Mouse (Mus musculus) MEL (cell line): ENCODE data around the gene Usp54. TPM values are rescaled to one million over a fixed set of nuclear protein-coding genes. Genes with fewer than 3 reads are reported as not detected.

Experiments used
- DNase-seq: peaks from one replicate; pipeline ENCODE4 v3.0.0; 2011; ENCODE audit warnings: low read depth, low spot score
- H3K27ac ChIP-seq: 2 replicates; pipeline ENCODE4 v1.5.1; 2012; ENCODE audit warnings: low read depth, mild to moderate bottlenecking, control low read depth, low read length, moderate library complexity; ENCODE audit not compliant: control insufficient read depth
- H3K27me3 ChIP-seq, 2 experiments: fragments of 150-350 bp in 1 of 2; sonication (generic) in 1 of 2; 2 replicates each; pipeline ENCODE4 v1.6.1; 2012; ENCODE audit warnings: low read length in 2 of 2, mild to moderate bottlenecking in 2 of 2, improper control_type of control experiment in 1 of 2, moderate library complexity in 1 of 2; ENCODE audit not compliant: insufficient read depth in 2 of 2, control insufficient read depth in 1 of 2
- H3K36me3 ChIP-seq, 2 experiments: 2 replicates each; pipeline ENCODE4 v1.6.1; 2012 to 2014; ENCODE audit warnings: low read length in 2 of 2, improper control_type of control experiment in 1 of 2, inconsistent platforms in 1 of 2, mild to moderate bottlenecking in 1 of 2; ENCODE audit not compliant: insufficient read depth in 2 of 2, control insufficient read depth in 1 of 2
- H3K4me1 ChIP-seq, 2 experiments: fragments of 150-350 bp in 1 of 2; sonication (generic) in 1 of 2; 2 replicates each; pipeline ENCODE4 v1.6.1; 2012; ENCODE audit warnings: low read length in 2 of 2, improper control_type of control experiment in 1 of 2, mild to moderate bottlenecking in 1 of 2; ENCODE audit not compliant: insufficient read depth in 2 of 2, control insufficient read depth in 1 of 2
- H3K4me3 ChIP-seq, 2 experiments: fragments of 150-350 bp in 1 of 2; sonication (generic) in 1 of 2; 2 replicates each; pipeline ENCODE4 v1.5.1; 2012; ENCODE audit warnings: low read depth in 2 of 2, low read length in 2 of 2, mild to moderate bottlenecking in 2 of 2, moderate library complexity in 2 of 2, control low read depth in 1 of 2, improper control_type of control experiment in 1 of 2; ENCODE audit not compliant: control insufficient read depth in 1 of 2, insufficient read depth in 1 of 2
- H3K79me2 ChIP-seq: 2 replicates; pipeline ENCODE4 v1.6.1; 2012; ENCODE audit warnings: mild to moderate bottlenecking, low read length, moderate library complexity; ENCODE audit not compliant: control insufficient read depth, poor library complexity, insufficient read depth
- H3K9ac ChIP-seq: 2 replicates; pipeline ENCODE4 v1.6.1; 2012; ENCODE audit warnings: low read depth, mild to moderate bottlenecking, control low read depth, low read length, moderate library complexity; ENCODE audit not compliant: control insufficient read depth, poor library complexity, severe bottlenecking
- H3K9me3 ChIP-seq: fragments of 150-350 bp; sonication (generic); replicated peaks from 2 replicates; pipeline ENCODE4 v1.6.1; 2012; ENCODE audit warnings: mild to moderate bottlenecking, low read length, improper control_type of control experiment, moderate library complexity; ENCODE audit not compliant: insufficient read depth
- BHLHE40 ChIP-seq: IDR thresholded peaks from 2 replicates; pipeline ENCODE4 v1.6.1; 2012; ENCODE audit warnings: low read depth, mild to moderate bottlenecking, inconsistent platforms, low read length, improper control_type of control experiment, borderline replicate concordance
- CHD2 ChIP-seq: IDR thresholded peaks from 2 replicates; pipeline ENCODE4 v1.6.1; 2011; ENCODE audit warnings: low read length, improper control_type of control experiment
- CTCF ChIP-seq, 3 experiments: IDR thresholded peaks in 2 of 3; conservative IDR thresholded peaks in 1 of 3; 2 replicates each; pipeline ENCODE4 v1.5.1; 2011 to 2012; ENCODE audit warnings: low read length in 3 of 3, low read depth in 2 of 3, mild to moderate bottlenecking in 2 of 3, improper control_type of control experiment in 1 of 3, inconsistent platforms in 1 of 3, mixed read lengths in 1 of 3, moderate library complexity in 1 of 3; ENCODE audit not compliant: control insufficient read depth in 1 of 3, insufficient read depth in 1 of 3, poor library complexity in 1 of 3, severe bottlenecking in 1 of 3
- E2F4 ChIP-seq: IDR thresholded peaks from 2 replicates; pipeline ENCODE4 v1.6.1; 2011; ENCODE audit warnings: low read depth, low read length, improper control_type of control experiment, borderline replicate concordance
- ELF1 ChIP-seq: IDR thresholded peaks from 2 replicates; pipeline ENCODE4 v1.6.1; 2014; ENCODE audit warnings: low read depth, mild to moderate bottlenecking, inconsistent platforms, low read length, improper control_type of control experiment, moderate library complexity
- EP300 ChIP-seq, 2 experiments: IDR thresholded peaks; 2 replicates each; pipeline ENCODE4 v1.6.1; 2011; ENCODE audit warnings: improper control_type of control experiment in 2 of 2, low read length in 2 of 2, low read depth in 1 of 2, mild to moderate bottlenecking in 1 of 2
- ETS1 ChIP-seq: IDR thresholded peaks from 2 replicates; pipeline ENCODE4 v1.6.1; 2012; ENCODE audit warnings: low read depth, mild to moderate bottlenecking, inconsistent platforms, low read length, improper control_type of control experiment, moderate library complexity
- GABPA ChIP-seq: IDR thresholded peaks from 2 replicates; pipeline ENCODE4 v1.6.1; 2012; ENCODE audit warnings: low read depth, mild to moderate bottlenecking, inconsistent platforms, low read length, improper control_type of control experiment, moderate library complexity
- HCFC1 ChIP-seq: IDR thresholded peaks from 2 replicates; pipeline ENCODE4 v1.6.1; 2012; ENCODE audit warnings: low read depth, mild to moderate bottlenecking, inconsistent platforms, low read length, improper control_type of control experiment, moderate library complexity
- JUND ChIP-seq: IDR thresholded peaks from 2 replicates; pipeline ENCODE4 v1.6.1; 2011; ENCODE audit warnings: low read depth, mild to moderate bottlenecking, improper control_type of control experiment, low read length
- KAT2A ChIP-seq: conservative IDR thresholded peaks from 2 replicates; pipeline ENCODE4 v1.6.1; 2012; ENCODE audit warnings: low read depth, low read length, improper control_type of control experiment, inconsistent platforms
- MAFK ChIP-seq: IDR thresholded peaks from 2 replicates; pipeline ENCODE4 v1.6.1; 2011; ENCODE audit warnings: low read depth, mild to moderate bottlenecking, low read length, improper control_type of control experiment, borderline replicate concordance
- MAX ChIP-seq: IDR thresholded peaks from 2 replicates; pipeline ENCODE4 v1.6.1; 2011; ENCODE audit warnings: low read length, improper control_type of control experiment
- MAZ ChIP-seq: IDR thresholded peaks from 2 replicates; pipeline ENCODE4 v1.6.1; 2012; ENCODE audit warnings: low read depth, mild to moderate bottlenecking, inconsistent platforms, low read length, improper control_type of control experiment
- MEF2A ChIP-seq: IDR thresholded peaks from 2 replicates; pipeline ENCODE4 v1.6.1; 2014; ENCODE audit warnings: low read depth, mild to moderate bottlenecking, inconsistent platforms, low read length, improper control_type of control experiment; ENCODE audit not compliant: poor library complexity, insufficient replicate concordance, severe bottlenecking; ENCODE audit errors: extremely low read depth
- MYB ChIP-seq: IDR thresholded peaks from 2 replicates; pipeline ENCODE4 v1.6.1; 2011; ENCODE audit warnings: mild to moderate bottlenecking, low read depth, low read length, improper control_type of control experiment
- MYC ChIP-seq: IDR thresholded peaks from 2 replicates; pipeline ENCODE4 v1.6.1; 2011; ENCODE audit warnings: low read depth, mild to moderate bottlenecking, low read length, improper control_type of control experiment, moderate library complexity
- NELFE ChIP-seq: IDR thresholded peaks from 2 replicates; pipeline ENCODE4 v1.6.1; 2011; ENCODE audit warnings: low read depth, low read length, improper control_type of control experiment
- NRF1 ChIP-seq: IDR thresholded peaks from 2 replicates; pipeline ENCODE4 v1.6.1; 2014; ENCODE audit warnings: low read depth, mild to moderate bottlenecking, inconsistent platforms, low read length, improper control_type of control experiment, moderate library complexity; ENCODE audit not compliant: poor library complexity, insufficient read depth, severe bottlenecking
- POLR2A ChIP-seq, 2 experiments: IDR thresholded peaks; 2 replicates each; pipeline ENCODE4 v1.6.1; 2011 to 2012; ENCODE audit warnings: low read length in 2 of 2, mild to moderate bottlenecking in 2 of 2, control low read depth in 1 of 2, improper control_type of control experiment in 1 of 2, low read depth in 1 of 2, moderate library complexity in 1 of 2; ENCODE audit not compliant: control insufficient read depth in 1 of 2, insufficient read depth in 1 of 2, poor library complexity in 1 of 2
- POLR2AphosphoS2 ChIP-seq: IDR thresholded peaks from 2 replicates; pipeline ENCODE4 v1.6.1; 2011; ENCODE audit warnings: low read length, improper control_type of control experiment
- POLR2AphosphoS5 ChIP-seq: IDR thresholded peaks from 2 replicates; pipeline ENCODE4 v1.6.1; 2012; ENCODE audit warnings: low read depth, borderline replicate concordance, mild to moderate bottlenecking, inconsistent platforms, low read length, moderate library complexity, mixed read lengths
- RAD21 ChIP-seq: IDR thresholded peaks from 2 replicates; pipeline ENCODE4 v1.6.1; 2011; ENCODE audit warnings: mild to moderate bottlenecking, low read depth, low read length, improper control_type of control experiment
- RCOR1 ChIP-seq: IDR thresholded peaks from 2 replicates; pipeline ENCODE4 v1.6.1; 2012; ENCODE audit warnings: low read depth, mild to moderate bottlenecking, inconsistent platforms, low read length, improper control_type of control experiment
- SMC3 ChIP-seq: IDR thresholded peaks from 2 replicates; pipeline ENCODE4 v1.6.1; 2011; ENCODE audit warnings: low read depth, low read length, improper control_type of control experiment
- TAL1 ChIP-seq: IDR thresholded peaks from 2 replicates; pipeline ENCODE4 v1.6.1; 2012; ENCODE audit warnings: mild to moderate bottlenecking, inconsistent platforms, low read length, moderate library complexity, mixed read lengths
- TBP ChIP-seq: IDR thresholded peaks from 2 replicates; pipeline ENCODE4 v1.8.0; 2011; ENCODE audit warnings: low read depth, low read length, improper control_type of control experiment
- TCF12 ChIP-seq: IDR thresholded peaks from 2 replicates; pipeline ENCODE4 v1.6.1; 2014; ENCODE audit warnings: low read depth, mild to moderate bottlenecking, inconsistent platforms, low read length, improper control_type of control experiment, moderate library complexity
- UBTF ChIP-seq: IDR thresholded peaks from 2 replicates; pipeline ENCODE4 v1.6.1; 2012; ENCODE audit warnings: low read depth, mild to moderate bottlenecking, inconsistent platforms, low read length, improper control_type of control experiment, moderate library complexity, borderline replicate concordance; ENCODE audit not compliant: insufficient read depth
- USF2 ChIP-seq, 2 experiments: IDR thresholded peaks; 2 replicates each; pipeline ENCODE4 v1.6.1; 2011 to 2012; ENCODE audit warnings: improper control_type of control experiment in 2 of 2, low read length in 2 of 2, borderline replicate concordance in 1 of 2, inconsistent platforms in 1 of 2, low read depth in 1 of 2, mild to moderate bottlenecking in 1 of 2; ENCODE audit not compliant: insufficient read depth in 1 of 2
- ZC3H11A ChIP-seq: IDR thresholded peaks from 2 replicates; pipeline ENCODE4 v1.6.1; 2012; ENCODE audit warnings: low read depth, mild to moderate bottlenecking, inconsistent platforms, low read length, improper control_type of control experiment
- ZKSCAN1 ChIP-seq: IDR thresholded peaks from 2 replicates; pipeline ENCODE4 v1.6.1; 2012; ENCODE audit warnings: low read depth, mild to moderate bottlenecking, inconsistent platforms, low read length, improper control_type of control experiment, moderate library complexity
- ZMIZ1 ChIP-seq: IDR thresholded peaks from 2 replicates; pipeline ENCODE4 v1.6.1; 2012; ENCODE audit warnings: low read depth, mild to moderate bottlenecking, inconsistent platforms, low read length, improper control_type of control experiment, moderate library complexity
- ZNF384 ChIP-seq: IDR thresholded peaks from 2 replicates; pipeline ENCODE4 v1.6.1; 2012; ENCODE audit warnings: low read depth, mild to moderate bottlenecking, inconsistent platforms, low read length, improper control_type of control experiment
- polyA plus RNA-seq, 2 experiments: library from polyadenylated mRNA; stranded (reverse) in 1 of 2; unstranded in 1 of 2; fragments of >175 nt in 1 of 2; fragments of >200 nt in 1 of 2; gene quantifications; 2 replicates each; pipeline versions ENCODE4 v1.2.1 to v1.2.4; 2012; ENCODE audit warnings: low replicate concordance in 2 of 2, low read depth in 1 of 2; ENCODE audit not compliant: insufficient read length in 2 of 2, insufficient read depth in 1 of 2, missing spikeins in 1 of 2
- total RNA-seq: library from RNA; depleted of rRNA; stranded (reverse); fragments of 300-350 nt; gene quantifications from 2 replicates; pipeline ENCODE4 v1.2.3, GENCODE M21; 2012

The Usp54 gene
- total and polyA plus RNA-seq, 3 experiments: 1.5 to 2.6 TPM; not detected in 1

DNA sequence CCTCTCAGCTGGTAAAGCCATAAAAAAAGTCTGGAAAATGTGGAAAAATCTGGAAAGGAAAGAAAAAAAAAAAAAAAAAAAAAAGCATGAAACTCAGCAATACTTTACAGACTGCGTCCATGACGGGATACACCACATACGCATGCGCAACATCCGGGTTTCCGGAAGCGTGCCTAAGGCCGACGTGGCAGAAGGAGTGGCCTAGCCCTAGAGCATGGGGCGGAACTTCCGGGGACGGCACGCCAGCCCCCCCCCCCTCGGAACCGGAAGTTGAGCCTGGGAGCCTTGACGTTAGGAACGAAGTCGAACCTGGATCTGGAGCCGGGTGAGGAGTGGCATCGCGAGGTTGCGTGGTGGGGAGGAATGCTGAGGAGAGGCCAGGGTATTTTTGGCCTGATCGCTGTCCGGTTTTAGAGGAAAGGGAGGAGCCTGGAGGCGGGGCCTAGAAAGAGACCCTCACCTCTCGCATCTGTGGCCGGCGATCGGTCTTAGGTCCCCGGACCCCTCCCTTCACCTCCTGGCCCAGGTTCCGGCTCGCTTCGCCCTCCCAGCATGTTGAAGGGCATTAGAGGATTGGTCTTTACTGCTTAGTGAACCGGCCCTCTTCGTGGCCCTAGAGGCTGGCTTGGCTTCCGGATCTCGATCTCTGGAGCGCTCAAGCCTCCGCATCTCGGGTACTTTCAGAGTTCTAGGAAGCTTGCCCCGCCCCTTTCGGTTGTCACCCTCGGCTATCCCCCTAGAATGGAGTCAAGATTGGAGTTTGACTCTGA lies 33.4 kb upstream of the Usp54 start, which contains the start of gene Sec24c:
Gene Sec24c (plus strand): TSS at position 245 of the 770 bp plus-strand sequence.
- peak within 1 kb of the TSS; percentile 91 for H3K9ac ChIP-seq
- DNase-seq: peak; percentile 99
- peak within 1 kb of the TSS; percentile 89 to 93 for H3K4me3 ChIP-seq
- peaks cover 17% of the 10 kb centered on the region for H3K79me2 ChIP-seq
- H3K9me3 ChIP-seq: no peaks in the 10 kb centered on the region
- peaks cover 8 to 11% of the 10 kb centered on the region in 2 experiments for H3K4me1 ChIP-seq
- peak within 1 kb of the TSS; percentile 82 for H3K27ac ChIP-seq
- H3K36me3 ChIP-seq: peaks cover 16 to 19% of the 10 kb centered on the region in 2 experiments
- no peaks in the 10 kb centered on the region for H3K27me3 ChIP-seq
- TF ChIP-seq GABPA (no peak), E2F4 (0 out of 2 replicates have a peak, but pooled peaks have one; percentile 38), JUND (no peak), TBP (peak; percentile 87), MYC (peak; percentile 94; the same call in 1 of the 2 replicates), TAL1 (no peak), ZNF384 (peak; percentile 96), EP300 (IDR thresholded peaks at IDR 0.05; ENCODE audit: low read depth in 1 of 2, low read length in 2 of 2) (0 out of 4 replicates have a peak, but pooled peaks of 1 of the 2 experiments have one; percentile 5), POLR2A (IDR thresholded peaks at IDR 0.05; ENCODE audit: control insufficient read depth in 1 of 2, insufficient read depth in 1 of 2, low read depth in 1 of 2, low read length in 2 of 2, poor library complexity in 1 of 2) (peak; percentile 46 to 82; a peak in 3 of 4 replicates), POLR2AphosphoS5 (no peak), HCFC1 (peak; percentile 90), ZC3H11A (no peak), UBTF (0 out of 2 replicates have a peak, but pooled peaks have one; percentile 51), USF2 (IDR thresholded peaks at IDR 0.05; ENCODE audit: borderline replicate concordance in 1 of 2, insufficient read depth in 1 of 2, low read depth in 1 of 2, low read length in 2 of 2) (no peak), RCOR1 (no peak; the same call in 1 of the 2 replicates), MAFK (no peak), NELFE (peak; percentile 50), RAD21 (no peak), MYB (no peak), ETS1 (peak; percentile 20; the same call in 1 of the 2 replicates), ELF1 (peak; percentile 95), BHLHE40 (no peak), CTCF (IDR thresholded peaks at IDR 0.05 in 2 of 3, conservative IDR thresholded peaks at IDR 0.05 in 1 of 3; ENCODE audit: control insufficient read depth in 1 of 3, insufficient read depth in 1 of 3, low read depth in 2 of 3, low read length in 3 of 3, poor library complexity in 1 of 3, severe bottlenecking in 1 of 3) (no peak), NRF1 (peak; percentile 94), MAZ (peak; percentile 95), ZMIZ1 (peak; percentile 56; the same call in 1 of the 2 replicates), ZKSCAN1 (no peak), KAT2A (peak; percentile 68), MEF2A (no peak), TCF12 (peak; percentile 54; the same call in 1 of the 2 replicates), SMC3 (no peak), POLR2AphosphoS2 (peak; percentile 58; the same call in 1 of the 2 replicates), CHD2 (0 out of 2 replicates have a peak, but pooled peaks have one; percentile 8), MAX (no peak; the same call in none of the 2 replicates)
